Mouse (Mus musculus): ENCODE data around the gene Runx1.

- TF ChIP-seq POLR2A (IDR thresholded peaks at IDR 0.05; ENCODE audit: insufficient read depth, low read depth, low read length) (no peak), CTCF (IDR thresholded peaks at IDR 0.05; ENCODE audit: insufficient read depth, low read depth, low read length) (no peak)
Observed at GRCm38 (mm10) chr16:92760091-92760490, 65.9 kb downstream of the Runx1 start.

Measured in olfactory bulb, adult 2 months (tissue).